Comparison of ENCODE assay signal across 32 mouse cellular contexts in the genomic region with DNA sequence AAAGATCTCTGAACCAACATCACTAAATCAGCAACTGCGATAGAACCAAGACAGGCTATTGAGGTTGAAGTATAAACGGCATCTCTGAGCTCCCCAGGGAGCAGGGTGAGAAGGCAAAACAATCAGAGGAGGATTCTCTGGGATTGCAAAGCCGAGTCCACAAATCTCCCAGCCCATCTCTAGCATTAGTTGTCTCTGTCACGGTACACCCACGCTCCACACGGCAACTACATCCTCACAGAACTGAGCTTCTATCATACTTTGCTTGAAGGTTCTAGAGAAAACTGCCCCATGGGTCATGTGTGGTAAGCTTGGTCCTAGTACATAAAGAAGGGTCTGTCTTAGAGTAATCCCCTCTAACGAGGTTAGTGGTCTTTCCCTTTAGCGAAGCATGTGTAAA.
DNase-seq lines count a peak whose midpoint lies in the region; TF ChIP-seq lines count a peak whose summit lies in the region.
"Had no signal": no experiment of that assay in that cellular context is flagged by ENCODE, and none has a peak within 500 bp of the region (broad histone marks: within the 10 kb centered on the region; RNA-seq: fewer than 3 reads in every experiment).

No protein-coding gene starts in this region.

- no peak for TF ChIP-seq POLR2A in kidney, adult 2 months (IDR thresholded peaks at IDR 0.05; ENCODE audit: low read depth, low read length)

- no peaks in the 10 kb centered on the region for H3K27me3 ChIP-seq in kidney, adult 2 months (replicated peaks; ENCODE audit: control insufficient read depth, insufficient read depth, low read length)
- H3K27me3 ChIP-seq: embryonic facial prominence, embryonic 15.5 days; forebrain, embryonic 12.5 days; hindbrain, embryonic 12.5 days; intestine, embryonic 15.5 days; limb, embryonic 15.5 days; liver, embryonic 13.5 days; megakaryocyte, embryonic 14.5 days; midbrain, embryonic 15.5 days; neural tube, embryonic 12.5 days; stomach, embryonic 15.5 days had no signal

- WGBS in kidney, adult 2 months, result 62% methylated on average over 8 of the region's 8 CpGs

- DNase-seq in kidney, adult 2 months, result peak; percentile 24
- no peak for DNase-seq in kidney, adult 8-10 months
- DNase-seq in left cerebral cortex, postnatal 36 days (ENCODE audit: low spot score in 2 of 2), result peak; percentile 42 to 43
- DNase-seq in left cerebral cortex, adult 8-10 months (ENCODE audit: low spot score in 2 of 2), result no peak
- DNase-seq in brain, adult 2 months (ENCODE audit: low read depth, low spot score), result peak; percentile 49
- no peak for DNase-seq in kidney, adult 11 months
- DNase-seq: adrenal gland, postnatal 25 days; B cell, adult 2 months; cerebellum, adult 2 months; cerebellum, postnatal 14 days; heart, postnatal 36 days; kidney, postnatal 14 days; liver, embryonic 13.5 days; lung, adult 18-20 months; lung, postnatal 4 days; thymus, adult 18-20 months; thymus, postnatal 25 days had no signal

- TF ChIP-seq CTCF in kidney, adult 2 months (conservative IDR thresholded peaks at IDR 0.05; ENCODE audit: insufficient read depth, insufficient read length, low read depth, low read length), result no peak

- intact Hi-C loops in left cerebral cortex, postnatal 36 days (cut with DNase I), result no loop called here

- no peaks in the 10 kb centered on the region for H3K36me3 ChIP-seq in kidney, adult 2 months (ENCODE audit: control insufficient read depth, insufficient read depth, low read length)
- H3K36me3 ChIP-seq: embryonic facial prominence, embryonic 10.5 days; embryonic facial prominence, embryonic 15.5 days; forebrain, embryonic 12.5 days; heart, embryonic 10.5 days; hindbrain, embryonic 12.5 days; intestine, embryonic 15.5 days; limb, embryonic 10.5 days; limb, embryonic 15.5 days; liver, embryonic 13.5 days; midbrain, embryonic 15.5 days; neural tube, embryonic 12.5 days; stomach, embryonic 15.5 days had no signal

- no peak overlapping the region for H3K27ac ChIP-seq in kidney, adult 2 months (ENCODE audit: insufficient read depth, low read depth, low read length)
- H3K27ac ChIP-seq in brown adipose tissue, adult 24 weeks (replicated peaks; ENCODE audit: low read depth, low read length), result peak overlapping the region; percentile 46
- H3K27ac ChIP-seq: embryonic facial prominence, embryonic 10.5 days; embryonic facial prominence, embryonic 15.5 days; forebrain, embryonic 12.5 days; heart, embryonic 10.5 days; hindbrain, embryonic 12.5 days; hindbrain, postnatal 0 days; intestine, embryonic 15.5 days; limb, embryonic 10.5 days; limb, embryonic 15.5 days; liver, embryonic 13.5 days; midbrain, embryonic 15.5 days; neural tube, embryonic 12.5 days; stomach, embryonic 15.5 days had no signal

- no peaks in the 10 kb centered on the region for H3K4me1 ChIP-seq in kidney, adult 2 months (ENCODE audit: control insufficient read depth, insufficient read depth, low read length)
- H3K4me1 ChIP-seq in brown adipose tissue, adult 24 weeks (ENCODE audit: control insufficient read depth, insufficient read depth, insufficient read length, low read length), result 0 out of 2 replicates have a peak, but pooled peaks cover 2% of the 10 kb centered on the region
- H3K4me1 ChIP-seq: embryonic facial prominence, embryonic 15.5 days; forebrain, embryonic 12.5 days; heart, embryonic 10.5 days; hindbrain, embryonic 12.5 days; intestine, embryonic 15.5 days; limb, embryonic 10.5 days; liver, embryonic 13.5 days; midbrain, embryonic 15.5 days; neural tube, embryonic 12.5 days; stomach, embryonic 15.5 days had no signal

- H3K4me3 ChIP-seq in kidney, adult 2 months (ENCODE audit: insufficient read depth, low read depth, low read length), result no peak overlapping the region
- no peak overlapping the region for H3K4me3 ChIP-seq in brown adipose tissue, adult 24 weeks (ENCODE audit: insufficient read depth, low read depth, low read length)
- H3K4me3 ChIP-seq: embryonic facial prominence, embryonic 10.5 days; embryonic facial prominence, embryonic 15.5 days; forebrain, embryonic 12.5 days; heart, embryonic 10.5 days; hindbrain, embryonic 12.5 days; intestine, embryonic 15.5 days; limb, embryonic 10.5 days; limb, embryonic 15.5 days; liver, embryonic 13.5 days; megakaryocyte, embryonic 14.5 days; midbrain, embryonic 15.5 days; myocyte; neural tube, embryonic 12.5 days; stomach, embryonic 15.5 days had no signal

Comparison
In these comparisons a context has a peak if more than half of its experiments do, and no peak if none do; other contexts are left out.
1. DNase-seq: peak in kidney, adult 2 months (single experiment), left cerebral cortex, postnatal 36 days (2 of 2) and brain, adult 2 months (single experiment); none in kidney, adult 8-10 months (0 of 2), left cerebral cortex, adult 8-10 months (0 of 2) and kidney, adult 11 months (single experiment).